Mouse (Mus musculus): Measurements from ENCODE around the gene Olfr584. TPM values are rescaled to one million over a fixed set of nuclear protein-coding genes. Genes with fewer than 3 reads are reported as not detected.

Olfr584 gene
- not detected for total RNA-seq (2023)

DNA sequence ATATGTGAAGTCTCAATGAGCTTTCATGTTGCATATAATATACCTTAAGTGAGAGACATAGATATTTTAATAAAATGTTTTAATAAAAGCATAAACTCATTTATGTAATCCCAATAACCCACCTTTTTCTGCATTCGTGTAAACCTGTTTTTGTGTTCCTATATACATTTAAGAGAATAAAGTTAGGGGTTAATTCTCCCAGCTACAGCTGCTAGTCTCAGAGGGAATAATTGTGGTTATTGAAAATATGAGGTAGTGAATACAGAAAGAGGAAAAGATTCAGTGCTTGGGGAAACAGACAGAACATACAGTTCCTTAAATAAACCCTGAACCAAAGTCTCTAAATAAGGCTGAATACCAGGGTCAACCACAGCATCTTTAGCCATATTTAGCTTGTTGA, at the start of gene Olfr584:
TSS of gene Olfr584 (plus strand) at position 301 of the 400 bp plus-strand sequence.

DNA sequence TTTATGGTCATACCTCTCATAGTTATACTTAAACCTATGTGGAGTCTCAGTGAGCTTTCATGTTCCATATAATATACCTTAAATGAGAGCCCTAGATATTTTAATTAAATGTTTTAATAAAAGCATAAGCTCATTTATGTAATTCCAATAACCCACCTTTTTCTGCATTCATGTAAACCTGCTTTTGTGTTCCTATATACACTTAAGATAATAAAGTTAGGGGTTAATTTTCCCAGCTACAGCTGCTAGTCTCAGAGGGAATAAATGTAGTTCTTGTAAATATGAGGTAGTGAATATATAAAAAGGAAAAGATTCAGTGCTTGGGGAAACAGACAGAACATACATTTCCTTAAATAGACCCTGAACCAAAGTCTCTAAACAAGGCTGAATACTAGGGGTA, 44.0 kb upstream of the Olfr584 start, which contains the start of gene Olfr582:
TSS of gene Olfr582 (plus strand) at position 301 of the 400 bp plus-strand sequence.

DNA sequence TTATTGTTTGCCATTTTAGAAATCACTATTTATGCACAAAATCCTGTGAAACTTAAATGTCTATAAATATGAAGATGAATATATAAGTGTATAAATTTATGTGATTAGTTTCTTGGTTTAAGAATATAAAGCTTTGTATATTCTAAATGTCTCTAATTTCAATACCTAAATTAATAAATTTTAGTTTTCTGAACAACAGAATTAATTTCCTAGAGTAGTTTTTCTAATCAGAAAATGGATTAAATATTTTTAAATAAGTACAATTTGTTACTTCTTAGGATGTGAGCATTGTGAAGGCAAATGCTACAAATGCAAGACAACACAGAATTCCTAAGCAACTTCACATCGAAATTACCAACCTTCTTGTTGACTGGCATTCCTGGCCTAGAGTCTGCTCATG, 30.7 kb upstream of the Olfr584 start, which contains the start of gene Olfr583:
TSS of gene Olfr583 (plus strand) at position 301 of the 400 bp plus-strand sequence.

DNA sequence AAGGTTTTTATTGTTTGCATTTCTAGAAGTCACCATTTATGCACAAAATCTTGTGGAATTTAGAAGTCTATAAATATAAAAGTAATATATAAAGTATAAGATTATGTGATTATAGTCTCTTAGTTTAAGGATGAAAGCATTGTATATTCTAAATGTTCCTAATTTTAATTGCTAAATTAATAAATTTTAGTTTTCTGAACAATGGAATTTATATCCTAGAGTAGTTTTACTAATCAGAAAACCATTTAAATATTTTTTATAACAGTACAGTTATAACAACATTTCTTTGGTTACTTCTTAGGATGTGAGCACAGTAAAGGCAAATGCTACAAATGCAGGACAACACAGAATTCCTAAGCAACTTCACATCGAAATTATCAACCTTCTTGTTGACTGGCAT, 15.7 kb downstream of the Olfr584 start, which contains the start of gene Olfr585:
TSS of gene Olfr585 (plus strand) at position 301 of the 400 bp plus-strand sequence.

DNA sequence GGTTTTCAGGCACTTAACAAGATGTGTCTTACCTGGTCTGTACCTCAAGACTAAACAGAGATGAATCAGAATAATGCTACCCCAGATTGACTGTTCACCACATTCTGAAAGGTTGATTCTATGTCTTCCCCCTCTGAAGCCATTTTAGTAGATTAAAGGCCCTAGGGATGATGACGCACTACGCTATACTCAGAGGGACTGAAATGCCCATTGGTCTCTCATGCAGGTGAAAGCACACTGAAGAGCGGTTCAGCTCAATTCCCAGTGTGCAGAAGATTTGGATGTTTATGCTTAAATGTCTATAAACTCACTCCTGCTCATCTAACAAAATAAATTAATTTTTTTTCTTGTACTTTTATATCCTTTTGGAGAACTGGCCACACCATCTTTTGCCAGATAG, 43.9 kb downstream of the Olfr584 start, which contains the start of gene Olfr586:
TSS of gene Olfr586 (minus strand) at position 101 of the 400 bp plus-strand sequence.

Other genes starting within 250 kb of the Olfr584 start
- gene Olfr566, start 223.1 kb upstream of the Olfr584 start, total RNA-seq (2023) = not detected
- not detected for gene Olfr568, start 204.8 kb upstream of the Olfr584 start, total RNA-seq (2023)
- gene Olfr569, start 191.0 kb upstream of the Olfr584 start, total RNA-seq (2023) = not detected
- gene Olfr570, start 187.3 kb upstream of the Olfr584 start, total RNA-seq (2023) = not detected
- not detected for gene Olfr571, start 164.3 kb upstream of the Olfr584 start, total RNA-seq (2023)
- not detected for gene Olfr572, start 157.5 kb upstream of the Olfr584 start, total RNA-seq (2023)
- not detected for gene Olfr573-ps1, start 139.3 kb upstream of the Olfr584 start, total RNA-seq (2023)
- not detected for gene Olfr574, start 133.4 kb upstream of the Olfr584 start, total RNA-seq (2023)
- gene Olfr575, start 123.1 kb upstream of the Olfr584 start, total RNA-seq (2023) = not detected
- not detected for gene Olfr576, start 119.2 kb upstream of the Olfr584 start, total RNA-seq (2023)
- gene Olfr577, start 105.9 kb upstream of the Olfr584 start, total RNA-seq (2023) = not detected
- gene Olfr578, start 92.6 kb upstream of the Olfr584 start, total RNA-seq (2023) = not detected
- gene Olfr582, start 43.9 kb upstream of the Olfr584 start, total RNA-seq (2023) = not detected
- not detected for gene Olfr583, start 30.6 kb upstream of the Olfr584 start, total RNA-seq (2023)
- gene Olfr585, start 15.8 kb downstream of the Olfr584 start, total RNA-seq (2023) = not detected
- not detected for gene Olfr586, start 43.8 kb downstream of the Olfr584 start, total RNA-seq (2023)
- not detected for gene Olfr588-ps1, start 59.0 kb downstream of the Olfr584 start, total RNA-seq (2023)
- gene Olfr589, start 74.5 kb downstream of the Olfr584 start, total RNA-seq (2023) = not detected
- gene Olfr591, start 96.5 kb downstream of the Olfr584 start, total RNA-seq (2023) = not detected
- gene Olfr592, start 102.9 kb downstream of the Olfr584 start, total RNA-seq (2023) = not detected
- gene Olfr593, start 130.0 kb downstream of the Olfr584 start, total RNA-seq (2023) = not detected
- not detected for gene Olfr594, start 135.1 kb downstream of the Olfr584 start, total RNA-seq (2023)
- not detected for gene Usp17ld, start 170.6 kb downstream of the Olfr584 start, total RNA-seq (2023)
- not detected for gene Olfr596, start 223.8 kb downstream of the Olfr584 start, total RNA-seq (2023)
- gene Olfr597, start 234.4 kb downstream of the Olfr584 start, total RNA-seq (2023) = not detected
- gene Olfr598, start 241.7 kb downstream of the Olfr584 start, total RNA-seq (2023) = not detected

Data from CD8-positive naive resting alpha-beta T cell, adult 57 days (primary cell).